Mouse (Mus musculus) kidney, embryonic 16.5 days (tissue): ENCODE measurements at regions not wholly inside any gene's neighbourhood (a gene's known extent, or its start where the extent isn't known, plus 50 kb on each side); places are given as distances from the start of the nearest gene placed in this dataset.
A peak's percentile ranks its signal among the peaks of the same experiment; 100 is the strongest.

Source experiments
- ATAC-seq: fragments of 200-750 bp; cut with Nextera tagmentation; 2 replicates; pipeline ENCODE4 v1.8.0; 2017; ENCODE audit warnings: moderate TSS enrichment; ENCODE audit not compliant: low FRiP score, low TSS enrichment
- H3K27ac ChIP-seq: fragments of 300-500 bp; sonication (generic); 2 replicates; pipeline ENCODE4 v1.5.1; 2014; ENCODE audit warnings: low read length
- H3K27me3 ChIP-seq: fragments of 300-500 bp; sonication (generic); 2 replicates; pipeline ENCODE4 v1.6.1; 2014; ENCODE audit warnings: low read length, control low read depth, mixed read lengths; ENCODE audit not compliant: insufficient read depth
- H3K36me3 ChIP-seq: fragments of 300-500 bp; sonication (generic); 2 replicates; pipeline ENCODE4 v1.6.1; 2014; ENCODE audit warnings: low read length, control low read depth, mixed read lengths; ENCODE audit not compliant: insufficient read depth
- H3K4me1 ChIP-seq: fragments of 300-500 bp; sonication (generic); 2 replicates; pipeline ENCODE4 v1.6.1; 2014; ENCODE audit warnings: low read length, control low read depth, mixed read lengths; ENCODE audit not compliant: insufficient read depth
- H3K4me2 ChIP-seq: fragments of 300-500 bp; sonication (generic); replicated peaks from 2 replicates; pipeline ENCODE4 v1.6.1; 2014; ENCODE audit warnings: low read depth, low read length
- H3K4me3 ChIP-seq: fragments of 300-500 bp; sonication (generic); 2 replicates; pipeline ENCODE4 v1.5.1; 2014; ENCODE audit warnings: mild to moderate bottlenecking, low read length
- H3K9ac ChIP-seq: fragments of 300-500 bp; sonication (generic); replicated peaks from 2 replicates; pipeline ENCODE4 v1.6.1; 2014; ENCODE audit warnings: low read length
- H3K9me3 ChIP-seq: fragments of 300-500 bp; sonication (generic); 2 replicates; pipeline ENCODE4 v1.6.1; 2016; ENCODE audit warnings: low read length, control low read depth
- WGBS: fragments of 180-500 bp; shearing (Covaris S2); extraction: QIAGEN DNeasy Blood & Tissue Kit; methylation state at CpG from one replicate; pipeline ENCODE4 v1.1.7; 2014; 5-methylcytosine and 5-hydroxymethylcytosine counted together

- Histone ChIP-seq H3K4me1 (no peaks in the 10 kb centered on the region), H3K27ac (no peak overlapping the region), H3K9me3 (no peaks in the 10 kb centered on the region), H3K27me3 (no peaks in the 10 kb centered on the region), H3K4me2 (no peak overlapping the region), H3K4me3 (no peak overlapping the region), H3K36me3 (no peaks in the 10 kb centered on the region), H3K9ac (no peak overlapping the region)
- WGBS: 94% methylated on average over 6 of the region's 6 CpGs
- no peak for ATAC-seq
Observed at GRCm38 (mm10) chr15:5355332-5355731, 111.3 kb upstream of the Ptger4 start.

GRCm38 (mm10) chr15:5354328-5354727 lies 110.3 kb upstream of the Ptger4 start:
- Histone ChIP-seq H3K36me3 (no peaks in the 10 kb centered on the region), H3K9ac (no peak overlapping the region), H3K27ac (no peak overlapping the region), H3K4me3 (no peak overlapping the region), H3K27me3 (no peaks in the 10 kb centered on the region), H3K4me2 (no peak overlapping the region), H3K9me3 (no peaks in the 10 kb centered on the region), H3K4me1 (no peaks in the 10 kb centered on the region)
- 86% methylated on average over 7 of the region's 7 CpGs for WGBS
- ATAC-seq: no peak

- H3K4me2 ChIP-seq: no peak overlapping the region
- H3K9me3 ChIP-seq: no peaks in the 10 kb centered on the region
- no peak overlapping the region for H3K9ac ChIP-seq
- no peaks in the 10 kb centered on the region for H3K4me1 ChIP-seq
- no peaks in the 10 kb centered on the region for H3K36me3 ChIP-seq
- WGBS: 80% methylated on average over 4 of the region's 4 CpGs
- no peaks in the 10 kb centered on the region for H3K27me3 ChIP-seq
- no peak for ATAC-seq
- no peak overlapping the region for H3K27ac ChIP-seq
- no peak overlapping the region for H3K4me3 ChIP-seq
Observed at GRCm38 (mm10) chr15:5348881-5349280, 104.9 kb upstream of the Ptger4 start.

- Histone ChIP-seq H3K4me2 (no peak overlapping the region), H3K4me3 (no peak overlapping the region), H3K27me3 (no peaks in the 10 kb centered on the region), H3K36me3 (no peaks in the 10 kb centered on the region), H3K27ac (no peak overlapping the region), H3K9ac (no peak overlapping the region), H3K9me3 (no peaks in the 10 kb centered on the region), H3K4me1 (no peaks in the 10 kb centered on the region)
- no peak for ATAC-seq
- 91% methylated on average over 5 of the region's 5 CpGs for WGBS
Observed at GRCm38 (mm10) chr15:5347674-5348073, 103.7 kb upstream of the Ptger4 start.

- no peak overlapping the region for H3K4me3 ChIP-seq
- no peaks in the 10 kb centered on the region for H3K27me3 ChIP-seq
- H3K9me3 ChIP-seq: no peaks in the 10 kb centered on the region
- 94% methylated on average over 3 of the region's 3 CpGs for WGBS
- H3K4me2 ChIP-seq: no peak overlapping the region
- H3K27ac ChIP-seq: no peak overlapping the region
- H3K9ac ChIP-seq: no peak overlapping the region
- H3K4me1 ChIP-seq: no peaks in the 10 kb centered on the region
- ATAC-seq: no peak
- no peaks in the 10 kb centered on the region for H3K36me3 ChIP-seq
Observed at GRCm38 (mm10) chr15:5346955-5347354, 103.0 kb upstream of the Ptger4 start.

GRCm38 (mm10) chr15:5343794-5344193 lies 99.8 kb upstream of the Ptger4 start:
- Histone ChIP-seq H3K4me2 (no peak overlapping the region), H3K27ac (no peak overlapping the region), H3K4me1 (no peaks in the 10 kb centered on the region), H3K27me3 (no peaks in the 10 kb centered on the region), H3K36me3 (no peaks in the 10 kb centered on the region), H3K9ac (no peak overlapping the region), H3K4me3 (no peak overlapping the region), H3K9me3 (no peaks in the 10 kb centered on the region)
- 25% methylated on average over 6 of the region's 6 CpGs for WGBS
- peak; percentile 91 for ATAC-seq

- H3K4me2 ChIP-seq: no peak overlapping the region
- no peak overlapping the region for H3K27ac ChIP-seq
- WGBS: 50% methylated on average over 6 of the region's 6 CpGs
- H3K27me3 ChIP-seq: no peaks in the 10 kb centered on the region
- no peak overlapping the region for H3K4me3 ChIP-seq
- H3K36me3 ChIP-seq: no peaks in the 10 kb centered on the region
- no peak for ATAC-seq
- H3K9me3 ChIP-seq: no peaks in the 10 kb centered on the region
- H3K4me1 ChIP-seq: no peaks in the 10 kb centered on the region
- H3K9ac ChIP-seq: no peak overlapping the region
Observed at GRCm38 (mm10) chr15:5335528-5336268, 91.7 kb upstream of the Ptger4 start.

- H3K27me3 ChIP-seq: no peaks in the 10 kb centered on the region
- no peaks in the 10 kb centered on the region for H3K36me3 ChIP-seq
- ATAC-seq: no peak
- H3K4me2 ChIP-seq: no peak overlapping the region
- no peak overlapping the region for H3K9ac ChIP-seq
- H3K4me1 ChIP-seq: no peaks in the 10 kb centered on the region
- 81% methylated on average over 4 of the region's 4 CpGs for WGBS
- no peaks in the 10 kb centered on the region for H3K9me3 ChIP-seq
- no peak overlapping the region for H3K4me3 ChIP-seq
- no peak overlapping the region for H3K27ac ChIP-seq
Observed at GRCm38 (mm10) chr15:5326996-5327395, 83.0 kb upstream of the Ptger4 start.

- no peak overlapping the region for H3K4me3 ChIP-seq
- no peaks in the 10 kb centered on the region for H3K4me1 ChIP-seq
- no peaks in the 10 kb centered on the region for H3K27me3 ChIP-seq
- no peak for ATAC-seq
- no peaks in the 10 kb centered on the region for H3K36me3 ChIP-seq
- no peak overlapping the region for H3K4me2 ChIP-seq
- no peaks in the 10 kb centered on the region for H3K9me3 ChIP-seq
- no peak overlapping the region for H3K27ac ChIP-seq
- no peak overlapping the region for H3K9ac ChIP-seq
Observed at GRCm38 (mm10) chr15:5321691-5322090, 77.7 kb upstream of the Ptger4 start.

GRCm38 (mm10) chr15:5312231-5312630 lies 68.2 kb upstream of the Ptger4 start:
- Histone ChIP-seq H3K9me3 (no peaks in the 10 kb centered on the region), H3K4me2 (no peak overlapping the region), H3K27ac (no peak overlapping the region), H3K4me1 (no peaks in the 10 kb centered on the region), H3K27me3 (no peaks in the 10 kb centered on the region), H3K4me3 (no peak overlapping the region), H3K36me3 (no peaks in the 10 kb centered on the region), H3K9ac (no peak overlapping the region)
- WGBS: 69% methylated on average over 6 of the region's 6 CpGs
- no peak for ATAC-seq
